Mouse (Mus musculus) spleen, adult 18-20 months (tissue): Measurements from ENCODE around the gene Gpr22.

ENCODE experiments used
- DNase-seq, 2 experiments: peaks; one replicate each; pipeline ENCODE4 v3.0.0; 2022; ENCODE audit warnings: mixed read lengths in 2 of 2

Gene Gpr22

DNA sequence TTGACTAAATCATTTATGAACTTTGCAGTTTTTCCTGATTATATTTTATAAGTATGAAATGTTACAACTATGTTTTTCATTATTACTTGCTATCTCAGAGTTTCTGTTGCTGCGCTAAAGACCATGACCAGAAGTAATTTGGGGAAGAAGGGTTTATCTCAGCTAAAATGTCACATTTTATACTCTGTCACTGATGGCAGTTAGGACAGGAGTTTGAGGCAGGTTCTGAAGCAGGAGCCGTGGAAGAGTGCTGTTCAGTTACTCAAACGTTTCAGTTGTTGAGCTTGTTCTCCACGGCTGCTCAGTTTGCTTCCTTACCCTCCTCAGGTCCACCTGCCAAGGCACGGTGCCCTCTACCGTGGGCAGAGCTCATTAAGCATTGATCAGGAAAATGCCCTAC, 47.7 kb downstream of the Gpr22 start:
- no peak for DNase-seq
